Mouse (Mus musculus): ENCODE measurements around the gene Olfr912.

Gene Olfr912

DNA sequence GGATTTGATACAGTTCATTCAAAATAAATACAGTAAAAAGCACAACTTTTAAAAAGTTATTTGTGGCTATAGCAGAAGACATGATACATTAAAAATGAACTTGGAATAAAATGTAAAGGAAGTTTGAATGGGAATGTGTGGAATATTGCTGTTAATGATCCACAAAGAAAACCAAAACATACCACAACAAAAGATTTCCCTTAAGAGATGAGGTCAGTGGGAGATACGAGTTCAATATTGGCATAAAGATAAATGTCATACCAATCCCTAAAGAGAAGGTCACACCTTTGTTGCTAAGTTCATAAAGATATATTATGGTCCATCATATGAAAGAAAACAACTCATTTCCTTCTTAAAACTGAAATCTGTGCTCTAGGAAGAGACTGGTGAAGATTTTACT, at the start of gene Olfr912:
Olfr912 (plus strand) TSS at position 301 of the 400 bp plus-strand sequence.
- no peak for DNase-seq (ENCODE audit: low spot score)

DNA sequence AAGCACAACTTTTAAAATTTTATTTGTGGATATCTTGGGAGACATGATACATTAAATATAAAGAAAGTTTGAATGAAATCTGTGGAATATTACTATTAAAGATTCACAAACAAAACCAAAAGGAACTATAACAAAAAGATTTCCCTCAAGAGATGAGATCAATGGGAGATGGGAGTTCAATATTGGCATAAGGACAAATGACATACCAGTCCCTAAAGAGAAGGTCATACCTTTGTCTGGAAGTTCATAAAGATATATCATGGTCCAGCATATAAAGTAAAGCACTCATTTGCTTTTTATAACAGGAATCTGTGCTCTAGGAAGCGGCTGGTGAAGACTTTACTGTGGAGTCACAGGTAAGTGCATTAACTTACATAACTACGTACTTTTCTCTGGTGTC, 42.4 kb upstream of the Olfr912 start, which contains the start of gene Olfr910:
Olfr910 (plus strand) TSS at position 301 of the 400 bp plus-strand sequence.
- DNase-seq (ENCODE audit: low spot score), result no peak

DNA sequence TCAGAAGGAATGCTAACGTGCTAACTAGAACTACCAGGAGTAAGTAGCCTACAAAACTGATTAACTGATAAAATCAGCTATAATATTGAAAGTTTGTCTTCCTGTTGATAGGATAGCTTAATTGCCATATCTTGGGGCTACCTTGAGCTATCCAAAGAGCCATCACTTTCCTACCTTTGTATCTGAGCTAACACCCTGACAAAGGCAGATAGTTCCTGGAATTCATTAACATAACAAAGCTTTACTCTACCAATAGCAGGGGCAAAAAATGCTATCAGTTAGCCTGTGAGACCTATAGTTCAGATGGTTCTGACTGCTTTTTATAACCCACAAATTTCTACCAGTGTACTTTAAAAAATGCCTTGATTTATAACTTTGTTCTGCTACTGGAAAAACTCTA, 11.1 kb downstream of the Olfr912 start:
- no peak for DNase-seq (ENCODE audit: low spot score)

DNA sequence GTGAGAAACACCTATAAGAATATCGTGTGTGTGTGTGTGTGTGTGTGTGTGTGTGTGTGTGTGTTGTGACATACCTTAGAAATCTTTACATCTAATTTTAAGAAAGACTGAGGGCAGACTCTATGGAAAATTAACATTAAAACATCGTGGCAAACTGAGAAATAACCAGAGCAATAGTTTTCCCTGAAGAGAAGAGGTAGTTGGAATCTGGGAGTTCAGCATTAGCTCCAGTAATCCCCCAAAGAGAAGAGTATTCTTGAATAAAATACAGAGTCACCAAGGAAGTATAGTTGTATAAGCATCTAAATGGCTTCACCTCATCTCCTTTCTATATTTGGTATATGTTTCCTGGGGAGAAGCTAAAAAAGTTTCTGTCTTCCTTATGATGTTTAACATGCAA, 12.5 kb downstream of the Olfr912 start, which contains the start of gene Olfr913:
Olfr913 (plus strand) TSS at position 301 of the 400 bp plus-strand sequence.
- no peak for DNase-seq (ENCODE audit: low spot score)

DNA sequence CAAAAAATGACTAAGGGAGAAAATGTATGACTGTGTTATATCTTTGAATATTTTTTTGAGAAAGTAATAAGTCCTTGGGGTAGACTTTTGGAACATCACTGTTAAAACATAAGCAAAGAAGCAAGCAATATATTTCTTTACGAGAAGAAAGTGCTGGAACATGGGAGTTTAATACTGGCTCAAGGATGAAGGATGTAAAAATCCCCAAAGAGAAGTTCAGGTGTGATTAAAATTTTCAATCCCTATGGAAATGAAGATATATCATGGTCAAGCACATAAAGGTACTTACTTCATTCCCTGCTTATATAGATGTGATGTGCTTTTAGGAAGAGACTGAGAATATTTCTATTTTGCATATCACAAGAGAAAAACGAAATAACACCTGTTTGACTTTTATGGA, 24.8 kb downstream of the Olfr912 start, which contains the start of gene Olfr914:
Olfr914 (plus strand) TSS at position 301 of the 400 bp plus-strand sequence.
- DNase-seq (ENCODE audit: low spot score), result no peak

DNA sequence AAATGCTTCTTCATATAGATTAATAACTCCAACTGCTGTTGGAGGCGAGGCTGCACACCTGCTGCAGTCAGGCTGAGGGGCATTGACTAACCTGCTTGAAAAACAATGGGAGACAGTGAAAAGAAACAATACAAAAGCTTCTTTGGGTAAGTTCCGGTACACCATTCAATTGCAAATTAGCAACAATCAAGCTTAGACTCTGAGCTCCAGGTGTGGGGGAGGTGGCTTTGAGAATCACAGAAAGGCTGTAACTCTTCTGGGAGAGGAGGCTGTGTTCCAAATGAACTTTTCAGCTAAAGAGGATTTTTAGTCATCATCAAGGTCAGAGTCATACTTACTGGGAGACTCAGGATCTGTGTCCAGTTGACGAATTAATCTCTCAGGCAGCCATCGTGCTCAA, 52.4 kb downstream of the Olfr912 start:
- DNase-seq (ENCODE audit: low spot score), result no peak

Measured in c-Kit-positive CD71-positive TER-119-positive erythroid progenitor cells, embryonic 14.5 days (primary cell).